Mouse (Mus musculus) erythroblast, embryonic 14.5 days (primary cell): ENCODE results near the gene Zscan12. TPM values are rescaled to one million over a fixed set of nuclear protein-coding genes. Genes with fewer than 3 reads are reported as not detected.

Experiments used
- H3K27me3 ChIP-seq: 2 replicates; pipeline ENCODE4 v1.6.1; 2012; ENCODE audit warnings: inconsistent platforms; ENCODE audit not compliant: control insufficient read depth
- H3K36me3 ChIP-seq: 2 replicates; pipeline ENCODE4 v1.6.1; 2012; ENCODE audit warnings: mild to moderate bottlenecking, inconsistent platforms; ENCODE audit not compliant: control insufficient read depth
- H3K4me1 ChIP-seq: 2 replicates; pipeline ENCODE4 v1.6.1; 2012; ENCODE audit warnings: inconsistent platforms; ENCODE audit not compliant: control insufficient read depth
- H3K4me3 ChIP-seq: replicated peaks from 2 replicates; pipeline ENCODE3; 2012; ENCODE audit warnings: moderate library complexity, mild to moderate bottlenecking, inconsistent platforms
- H3K9me3 ChIP-seq: 2 replicates; pipeline ENCODE4 v1.6.1; 2012; ENCODE audit warnings: low read length, inconsistent platforms, mixed read lengths; ENCODE audit not compliant: control insufficient read depth
- GATA1 ChIP-seq: IDR thresholded peaks from 2 replicates; pipeline ENCODE4 v1.6.1; 2012; ENCODE audit warnings: low read length, inconsistent platforms, mixed read lengths
- TAL1 ChIP-seq: IDR thresholded peaks from 3 replicates; pipeline ENCODE4 v1.6.1; 2012; ENCODE audit warnings: low read length, inconsistent platforms, mixed read lengths
- polyA plus RNA-seq: library from polyadenylated mRNA; stranded (reverse); fragments of >175 nt; gene quantifications from 2 replicates; pipeline ENCODE4 v1.2.3, GENCODE M21; 2012

Gene Zscan12
- 0.04 and 0.09 TPM in 2 replicates for polyA plus RNA-seq

DNA sequence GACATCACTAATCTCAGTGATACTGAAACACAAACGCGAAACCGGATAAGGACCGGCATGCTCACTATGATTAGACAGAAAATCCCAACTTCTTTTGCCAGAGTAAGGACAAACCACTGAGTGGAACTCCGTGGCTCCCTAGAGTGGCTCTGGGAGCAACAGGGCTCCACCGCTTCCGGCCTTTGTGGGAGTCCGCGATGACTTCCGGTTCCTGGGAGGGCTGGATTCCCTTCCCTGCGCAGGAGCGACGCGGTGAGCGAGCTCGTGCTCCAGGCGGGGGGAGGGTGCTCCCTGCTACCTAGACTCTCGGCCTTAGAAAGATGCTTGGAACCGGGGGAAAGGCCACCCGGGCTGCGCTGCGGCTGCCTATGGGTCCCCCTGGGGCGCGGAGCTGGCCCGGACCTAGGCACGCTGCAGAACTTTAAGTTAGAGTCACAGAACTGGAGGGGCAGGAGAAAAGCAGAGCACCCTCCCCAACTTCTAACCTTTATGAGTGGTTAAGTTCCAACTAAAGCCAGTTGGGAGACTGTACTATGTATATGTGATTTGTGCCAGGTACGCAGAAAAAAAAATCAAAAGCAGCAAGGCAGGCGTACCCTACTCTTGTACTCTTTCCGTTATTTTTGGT is at the start of gene Zscan12:
Gene Zscan12, plus strand, starts transcription at position 200 of the 628 bp plus-strand sequence.
- Histone ChIP-seq H3K36me3 (peaks cover 18% of the 10 kb centered on the region), H3K9me3 (no peaks in the 10 kb centered on the region), H3K4me3 (peak within 1 kb of the TSS; percentile 91), H3K27me3 (no peaks in the 10 kb centered on the region), H3K4me1 (peaks cover 31% of the 10 kb centered on the region)
- TF ChIP-seq GATA1: no peak
- no peak for TF ChIP-seq TAL1

GRCm38 (mm10) chr13:21312854-21313253 is 49.8 kb upstream of the Zscan12 start:
- peaks cover 5% of the 10 kb centered on the region for H3K4me1 ChIP-seq
- TF ChIP-seq TAL1 (no peak), GATA1 (no peak)

GRCm38 (mm10) chr13:21313903-21314302 is 48.7 kb upstream of the Zscan12 start:
- Histone ChIP-seq H3K36me3 (no peaks in the 10 kb centered on the region), H3K27me3 (no peaks in the 10 kb centered on the region), H3K4me3 (no peak overlapping the region), H3K9me3 (no peaks in the 10 kb centered on the region), H3K4me1 (peaks cover 5% of the 10 kb centered on the region)
- TF ChIP-seq GATA1: no peak
- no peak for TF ChIP-seq TAL1

More at GRCm38 (mm10) chr13:21312854-21313253, 49.8 kb upstream of the Zscan12 start:
- no peak overlapping the region for H3K4me3 ChIP-seq
- H3K9me3 ChIP-seq: no peaks in the 10 kb centered on the region
- H3K27me3 ChIP-seq: no peaks in the 10 kb centered on the region
- no peaks in the 10 kb centered on the region for H3K36me3 ChIP-seq

DNA sequence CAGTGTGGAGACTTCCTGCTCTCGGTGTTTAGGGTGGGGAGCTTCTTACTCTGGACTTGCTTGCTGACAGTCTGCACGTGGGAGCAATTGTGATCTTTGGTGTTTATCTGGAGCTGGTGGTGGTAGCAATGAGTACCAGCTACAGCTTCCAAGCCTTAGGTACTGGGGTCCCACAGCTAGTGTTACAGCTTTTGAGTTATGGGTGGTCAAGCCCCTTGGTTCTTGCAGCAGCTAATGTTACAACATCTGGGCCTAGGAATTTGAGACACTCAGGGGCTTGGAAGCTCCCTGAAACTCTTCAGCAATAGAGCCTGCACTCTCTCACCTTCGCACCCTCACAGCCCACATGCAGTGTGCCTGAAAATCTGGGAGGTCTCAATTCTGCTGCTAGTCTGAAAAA is 42.4 kb upstream of the Zscan12 start:
- Histone ChIP-seq H3K4me1 (no peaks in the 10 kb centered on the region; the same call in 1 of the 2 replicates), H3K36me3 (no peaks in the 10 kb centered on the region), H3K9me3 (no peaks in the 10 kb centered on the region), H3K4me3 (no peak overlapping the region), H3K27me3 (peaks cover 25% of the 10 kb centered on the region)
- TF ChIP-seq TAL1 (no peak), GATA1 (no peak)

GRCm38 (mm10) chr13:21321890-21322494 is 40.6 kb upstream of the Zscan12 start:
- Histone ChIP-seq H3K4me3 (peak overlapping the region; percentile 4), H3K36me3 (no peaks in the 10 kb centered on the region), H3K4me1 (peaks cover 8% of the 10 kb centered on the region), H3K27me3 (peaks cover 25% of the 10 kb centered on the region), H3K9me3 (no peaks in the 10 kb centered on the region)
- TF ChIP-seq GATA1 (no peak), TAL1 (no peak)

GRCm38 (mm10) chr13:21322509-21323375 is 39.9 kb upstream of the Zscan12 start:
- H3K4me3 ChIP-seq: no peak overlapping the region

GRCm38 (mm10) chr13:21323405-21323804 is 39.2 kb upstream of the Zscan12 start:
- TF ChIP-seq GATA1 (no peak), TAL1 (no peak)
- peaks cover 31% of the 10 kb centered on the region for H3K27me3 ChIP-seq
- no peak overlapping the region for H3K4me3 ChIP-seq
- peaks cover 15% of the 10 kb centered on the region for H3K4me1 ChIP-seq
- H3K36me3 ChIP-seq: no peaks in the 10 kb centered on the region
- H3K9me3 ChIP-seq: no peaks in the 10 kb centered on the region

More at GRCm38 (mm10) chr13:21322509-21323375, 39.9 kb upstream of the Zscan12 start:
- H3K9me3 ChIP-seq: no peaks in the 10 kb centered on the region
- no peak for TF ChIP-seq TAL1
- TF ChIP-seq GATA1: no peak
- peaks cover 15% of the 10 kb centered on the region for H3K4me1 ChIP-seq
- no peaks in the 10 kb centered on the region for H3K36me3 ChIP-seq
- H3K27me3 ChIP-seq: peaks cover 29% of the 10 kb centered on the region

GRCm38 (mm10) chr13:21326191-21326590 is 36.4 kb upstream of the Zscan12 start:
- Histone ChIP-seq H3K4me1 (peaks cover 15% of the 10 kb centered on the region), H3K27me3 (peaks cover 27% of the 10 kb centered on the region), H3K9me3 (no peaks in the 10 kb centered on the region), H3K36me3 (no peaks in the 10 kb centered on the region), H3K4me3 (peak overlapping the region; percentile 60)
- no peak for TF ChIP-seq GATA1
